Mouse (Mus musculus): ENCODE data around the gene Tmem110.

GRCm38 (mm10) chr14:30867042-30867441 lies 41.7 kb downstream of the Tmem110 start:
- TF ChIP-seq CTCF (IDR thresholded peaks at IDR 0.05; ENCODE audit: insufficient read depth, low read depth, low read length) (no peak), POLR2A (IDR thresholded peaks at IDR 0.05; ENCODE audit: insufficient read depth, low read depth, low read length) (no peak)

Measured in olfactory bulb, adult 2 months (tissue).